Mouse (Mus musculus) heart, adult 2 months (tissue): ENCODE results near the gene A730071L15Rik. TPM values are rescaled to one million over a fixed set of nuclear protein-coding genes. Genes with fewer than 3 reads are reported as not detected.

Experiments used
- DNase-seq, 2 experiments: peaks; one replicate each; pipeline ENCODE4 v3.0.0; 2021
- H3K27ac ChIP-seq: fragments of 200-600 bp; 2 replicates; pipeline ENCODE4 v1.8.1; 2022
- H3K27me3 ChIP-seq: fragments of 200-500 bp; 2 replicates; pipeline ENCODE4 v1.6.1; 2012; ENCODE audit warnings: mild to moderate bottlenecking, low read length, inconsistent platforms, mixed read lengths; ENCODE audit not compliant: control insufficient read depth, insufficient read depth
- H3K36me3 ChIP-seq: fragments of 200-500 bp; 2 replicates; pipeline ENCODE4 v1.6.1; 2012; ENCODE audit warnings: low read length, inconsistent platforms; ENCODE audit not compliant: control insufficient read depth, insufficient read depth
- H3K4me1 ChIP-seq: fragments of 200-500 bp; 2 replicates; pipeline ENCODE4 v1.6.1; 2011; ENCODE audit warnings: low read length; ENCODE audit not compliant: control insufficient read depth, insufficient read depth
- H3K4me3 ChIP-seq: fragments of 200-600 bp; 2 replicates; pipeline ENCODE4 v1.8.1; 2022
- H3K79me2 ChIP-seq: fragments of 200-500 bp; replicated peaks from 2 replicates; pipeline ENCODE4 v1.6.1; 2012; ENCODE audit warnings: mild to moderate bottlenecking, inconsistent platforms, low read length, moderate library complexity, mixed read lengths; ENCODE audit not compliant: control insufficient read depth, insufficient read depth
- H3K9ac ChIP-seq: fragments of 200-500 bp; 2 replicates; pipeline ENCODE4 v1.6.1; 2012; ENCODE audit warnings: low read depth, mild to moderate bottlenecking, control low read depth, inconsistent platforms, low read length, mixed read lengths
- CTCF ChIP-seq: fragments of 200-600 bp; IDR thresholded peaks from 2 replicates; pipeline ENCODE4 v1.8.1; 2022; ENCODE audit warnings: antibody characterized with exemption, mild to moderate bottlenecking, moderate library complexity
- EP300 ChIP-seq: fragments of 200-500 bp; IDR thresholded peaks from 2 replicates; pipeline ENCODE4 v1.6.1; 2011; ENCODE audit warnings: low read depth, low read length, control low read depth; ENCODE audit not compliant: insufficient read depth
- POLR2A ChIP-seq: fragments of 200-500 bp; IDR thresholded peaks from 2 replicates; pipeline ENCODE4 v1.6.1; 2011; ENCODE audit warnings: mild to moderate bottlenecking, low read depth, low read length, control low read depth; ENCODE audit not compliant: insufficient read depth
- WGBS: fragments of 180-500 bp; shearing (Covaris S2); methylation state at CpG from one replicate; pipeline ENCODE4 v1.1.7; 2018; 5-methylcytosine and 5-hydroxymethylcytosine counted together
- intact Hi-C: fragments of 180-260 bp; cut with DNase I; formaldehyde crosslinking; loops from one replicate; pipeline ENCODE4 v1.15.1; 2025
- polyA plus RNA-seq: library from polyadenylated mRNA; depleted of rRNA; stranded (reverse); fragments of >200 nt; gene quantifications from 2 replicates; pipeline ENCODE4 v1.2.3, GENCODE M21; 2012
- total RNA-seq, 2 experiments: library from RNA; stranded (reverse); gene quantifications; 2 replicates each; pipeline ENCODE4 v1.2.3; 2021

Gene A730071L15Rik
- total and polyA plus RNA-seq, 3 experiments: not detected

DNA sequence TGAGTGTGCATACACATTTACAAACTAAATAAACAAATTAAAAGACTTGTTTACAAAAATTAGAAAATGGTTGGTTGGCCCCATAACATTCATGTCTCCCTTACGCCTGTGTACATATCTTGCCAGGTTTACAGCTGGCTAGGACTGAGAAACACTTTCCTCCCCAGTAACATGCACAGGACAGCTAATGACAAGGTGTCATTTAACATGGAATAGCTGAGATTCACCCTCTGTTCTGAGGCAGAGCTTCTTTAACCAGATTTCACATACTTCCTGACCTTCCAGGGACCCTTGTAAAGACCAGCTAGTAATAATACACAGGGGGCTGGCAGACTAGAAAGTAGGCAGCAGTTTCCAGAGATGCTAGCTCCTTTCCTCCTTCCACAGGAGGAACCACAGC lies 8.3 kb downstream of the A730071L15Rik start:
- TF ChIP-seq POLR2A: no peak
- TF ChIP-seq CTCF: no peak
- no peak for TF ChIP-seq EP300
- no peaks in the 10 kb centered on the region for H3K36me3 ChIP-seq
- no peak overlapping the region for H3K27ac ChIP-seq
- intact Hi-C loops: no loop called here
- no peaks in the 10 kb centered on the region for H3K79me2 ChIP-seq
- no peak overlapping the region for H3K9ac ChIP-seq
- 0 out of 2 replicates have a peak, but pooled peaks cover 3% of the 10 kb centered on the region for H3K27me3 ChIP-seq
- H3K4me3 ChIP-seq: no peak overlapping the region
- WGBS: 80% methylated on average over 1 of the region's 1 CpGs
- DNase-seq: no peak
- no peaks in the 10 kb centered on the region for H3K4me1 ChIP-seq

GRCm38 (mm10) chr11:6216834-6217233 lies 17.0 kb downstream of the A730071L15Rik start:
- H3K4me1 ChIP-seq: no peaks in the 10 kb centered on the region
- WGBS: 42% methylated on average over 3 of the region's 3 CpGs
- no peaks in the 10 kb centered on the region for H3K36me3 ChIP-seq
- no peak for TF ChIP-seq CTCF
- no peak for TF ChIP-seq POLR2A
- TF ChIP-seq EP300: no peak
- H3K27me3 ChIP-seq: no peaks in the 10 kb centered on the region
- intact Hi-C loops: no loop called here
- H3K27ac ChIP-seq: no peak overlapping the region
- no peaks in the 10 kb centered on the region for H3K79me2 ChIP-seq
- H3K9ac ChIP-seq: no peak overlapping the region
- H3K4me3 ChIP-seq: no peak overlapping the region
- no peak for DNase-seq

- Histone ChIP-seq H3K27ac (no peak overlapping the region), H3K27me3 (no peaks in the 10 kb centered on the region), H3K79me2 (no peaks in the 10 kb centered on the region), H3K9ac (no peak overlapping the region), H3K4me3 (no peak overlapping the region), H3K36me3 (no peaks in the 10 kb centered on the region), H3K4me1 (no peaks in the 10 kb centered on the region)
- no peak for DNase-seq
- intact Hi-C loops: no loop called here
- TF ChIP-seq CTCF: no peak
- no peak for TF ChIP-seq POLR2A
- TF ChIP-seq EP300: no peak
- WGBS: 67% methylated on average over 11 of the region's 11 CpGs
Measured at GRCm38 (mm10) chr11:6218189-6218896, 18.5 kb downstream of the A730071L15Rik start.

DNA sequence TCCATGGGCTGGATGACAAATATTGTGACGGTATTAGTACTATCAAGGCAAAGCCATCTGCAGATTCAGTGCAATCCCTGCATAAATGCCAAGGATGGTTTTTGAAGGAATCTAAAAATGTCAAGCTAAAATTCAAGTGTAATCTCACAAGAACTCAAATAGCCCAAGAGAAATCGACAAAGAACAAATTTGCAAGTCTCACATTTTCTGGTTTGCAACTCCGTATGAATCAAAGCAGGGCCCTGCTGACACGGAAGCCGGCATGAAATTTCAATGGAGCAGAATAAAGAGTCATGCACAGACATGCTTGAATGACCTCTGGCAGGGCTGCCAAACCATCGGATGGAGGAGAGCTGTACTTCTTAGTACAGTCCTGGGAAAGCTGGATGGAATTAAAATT lies 20.1 kb downstream of the A730071L15Rik start:
- no peak for DNase-seq
- WGBS: 90% methylated on average over 6 of the region's 6 CpGs
- intact Hi-C loops: no loop called here

GRCm38 (mm10) chr11:6222187-6222586 lies 22.4 kb downstream of the A730071L15Rik start:
- intact Hi-C loops: no loop called here
- H3K36me3 ChIP-seq: no peaks in the 10 kb centered on the region
- WGBS: 91% methylated on average over 10 of the region's 10 CpGs
- H3K4me3 ChIP-seq: no peak overlapping the region
- no peak for TF ChIP-seq CTCF
- TF ChIP-seq EP300: no peak
- TF ChIP-seq POLR2A: no peak
- H3K4me1 ChIP-seq: no peaks in the 10 kb centered on the region
- no peak overlapping the region for H3K9ac ChIP-seq
- no peaks in the 10 kb centered on the region for H3K79me2 ChIP-seq
- DNase-seq: no peak
- no peak overlapping the region for H3K27ac ChIP-seq
- no peaks in the 10 kb centered on the region for H3K27me3 ChIP-seq

More for the DNA sequence above, 20.1 kb downstream of the A730071L15Rik start:
- TF ChIP-seq POLR2A (no peak), CTCF (no peak), EP300 (no peak)
- Histone ChIP-seq H3K36me3 (no peaks in the 10 kb centered on the region), H3K9ac (no peak overlapping the region), H3K4me1 (no peaks in the 10 kb centered on the region), H3K79me2 (no peaks in the 10 kb centered on the region), H3K27me3 (no peaks in the 10 kb centered on the region), H3K27ac (no peak overlapping the region), H3K4me3 (no peak overlapping the region)

DNA sequence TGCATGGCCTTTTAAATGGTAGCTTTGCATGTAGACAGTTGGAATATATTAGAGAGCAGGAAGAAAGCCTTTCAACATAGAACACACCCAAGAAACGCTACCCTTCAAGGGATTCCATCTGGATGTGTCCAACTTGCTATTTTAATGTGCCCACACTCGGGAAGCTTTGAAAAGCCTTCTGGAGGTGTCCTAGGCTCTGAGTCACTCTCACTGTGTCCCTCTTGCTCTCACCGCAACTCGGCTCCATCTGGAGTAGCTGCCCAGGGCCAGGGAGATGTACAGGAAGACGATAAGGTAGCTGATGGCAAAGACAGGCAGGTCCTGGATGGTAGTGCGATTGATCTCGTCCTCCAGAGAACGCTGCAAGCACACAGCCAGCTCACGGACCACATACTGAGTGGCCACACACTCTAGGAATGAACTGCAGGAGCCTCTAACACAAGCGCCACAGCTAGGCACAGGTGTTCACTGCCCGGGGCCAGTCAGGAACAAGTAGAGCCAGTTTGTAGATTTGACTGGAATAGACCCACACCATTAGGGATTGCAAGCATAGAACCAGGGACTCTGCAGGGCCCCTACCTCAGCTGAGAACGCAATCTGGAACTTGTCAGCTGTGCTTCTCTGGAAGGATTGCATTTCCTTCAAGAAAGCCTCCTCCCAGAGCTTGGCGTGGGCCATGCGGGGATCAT lies 24.9 kb downstream of the A730071L15Rik start:
- H3K4me1 ChIP-seq: no peaks in the 10 kb centered on the region
- no peak for DNase-seq
- H3K4me3 ChIP-seq: no peak overlapping the region
- H3K27me3 ChIP-seq: no peaks in the 10 kb centered on the region
- TF ChIP-seq POLR2A (no peak), EP300 (no peak), CTCF (no peak)
- H3K36me3 ChIP-seq: no peaks in the 10 kb centered on the region
- WGBS: 71% methylated on average over 14 of the region's 14 CpGs
- no peak overlapping the region for H3K27ac ChIP-seq
- intact Hi-C loops: no loop called here
- H3K9ac ChIP-seq: no peak overlapping the region
- no peaks in the 10 kb centered on the region for H3K79me2 ChIP-seq
